Mouse (Mus musculus): ENCODE results near the gene Psmc1.

- TF ChIP-seq CTCF (conservative IDR thresholded peaks at IDR 0.05; ENCODE audit: insufficient read depth, insufficient read length, low read depth, low read length): peak; percentile 79
- TF ChIP-seq POLR2A (IDR thresholded peaks at IDR 0.05; ENCODE audit: low read depth, low read length): no peak
Observed at GRCm38 (mm10) chr12:100131655-100132054, 21.7 kb downstream of the Psmc1 start.
